Mouse (Mus musculus) monocyte, adult 5-6 weeks (primary cell): Measurements from ENCODE around the gene Ndufb4. TPM values are rescaled to one million over a fixed set of nuclear protein-coding genes. Genes with fewer than 3 reads are reported as not detected.
"Not testable (repeated sequence)": the region's sequence is repeated elsewhere in the genome, so short reads cannot be mapped to it uniquely, and the experiment has no call there.

Source experiments
- ATAC-seq: fragments of 153-309, 156-312 bp; replicated peaks from 2 replicates; pipeline ENCODE4 v1.8.0; 2017; ENCODE audit warnings: mild to moderate bottlenecking; ENCODE audit not compliant: low TSS enrichment, insufficient number of reproducible peaks, severe bottlenecking, poor library complexity, low FRiP score
- total RNA-seq: library from RNA; stranded (forward); fragments of 200-1000, 200-491, 200-594 nt; gene quantifications from 3 replicates; pipeline ENCODE4 v1.2.3, GENCODE M21; 2017

Gene Ndufb4
- 8.2 to 43.3 TPM (median 18.0 TPM) in 3 replicates for total RNA-seq

DNA sequence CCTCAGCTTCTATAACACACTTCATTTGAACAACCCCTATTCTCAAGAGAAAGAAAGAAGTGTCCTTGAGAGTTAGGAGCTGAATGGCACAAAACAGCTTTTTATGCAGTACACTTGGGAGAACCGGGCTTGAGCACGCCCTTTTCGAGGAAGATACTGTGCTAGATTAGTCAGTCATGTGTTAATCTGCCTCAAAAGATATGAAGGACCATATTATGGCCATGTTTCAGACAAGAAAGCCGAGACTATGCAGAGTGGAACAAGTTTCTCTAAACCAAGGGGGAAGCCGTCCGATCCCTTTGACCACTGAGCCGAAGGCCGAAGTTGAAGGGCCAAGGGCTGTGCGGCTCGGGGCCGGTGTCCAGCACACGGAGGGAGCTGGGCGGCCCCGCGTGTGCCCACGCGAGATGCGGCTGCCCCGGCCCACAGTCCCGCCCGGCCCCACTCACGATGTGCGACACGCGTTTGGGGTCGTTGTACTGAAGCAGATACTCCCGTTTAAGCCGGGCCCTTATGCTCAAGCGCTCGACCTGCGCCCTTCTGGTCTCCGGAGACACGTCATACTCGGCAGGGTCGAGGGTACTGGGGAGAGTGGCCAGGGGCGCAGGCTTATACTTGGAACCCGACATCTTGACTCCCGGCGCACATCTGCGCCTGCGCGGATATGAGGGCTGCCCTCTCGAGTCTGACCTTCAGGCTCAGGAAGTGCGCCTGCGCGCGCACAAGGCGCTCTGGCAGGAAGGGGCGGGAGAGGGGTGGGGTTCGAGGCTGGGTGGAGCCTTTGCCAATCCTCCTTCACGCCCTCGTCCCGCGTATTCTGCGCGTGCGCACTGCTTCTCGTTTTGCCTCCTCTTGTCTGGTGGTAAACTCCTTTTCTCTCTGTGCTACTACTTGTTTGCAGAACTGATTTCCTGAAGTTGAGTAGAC is at the start of gene Ndufb4:
Gene Ndufb4 (minus strand): TSS at position 723 of the 927 bp plus-strand sequence.
- ATAC-seq, result peak; percentile 98

DNA sequence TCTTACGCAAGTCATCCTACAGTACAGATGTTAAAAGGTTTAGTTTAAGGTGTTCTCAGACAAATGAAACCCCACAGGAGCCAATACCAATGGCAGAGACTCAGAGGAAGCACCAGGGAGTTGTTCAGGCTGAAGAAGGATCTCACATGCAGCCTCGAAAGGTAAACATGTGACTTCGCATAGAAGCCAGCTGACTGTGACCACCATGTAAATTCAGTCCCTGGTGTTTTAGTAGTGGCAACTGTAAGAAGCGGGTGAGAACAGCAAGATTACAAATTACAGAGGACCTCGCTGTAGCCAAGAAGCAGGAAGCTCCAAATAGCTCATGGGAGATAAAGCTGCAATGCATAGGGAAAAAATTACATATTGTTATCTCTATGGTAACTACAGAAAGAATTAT is 49.6 kb upstream of the Ndufb4 start:
- ATAC-seq, result no peak

DNA sequence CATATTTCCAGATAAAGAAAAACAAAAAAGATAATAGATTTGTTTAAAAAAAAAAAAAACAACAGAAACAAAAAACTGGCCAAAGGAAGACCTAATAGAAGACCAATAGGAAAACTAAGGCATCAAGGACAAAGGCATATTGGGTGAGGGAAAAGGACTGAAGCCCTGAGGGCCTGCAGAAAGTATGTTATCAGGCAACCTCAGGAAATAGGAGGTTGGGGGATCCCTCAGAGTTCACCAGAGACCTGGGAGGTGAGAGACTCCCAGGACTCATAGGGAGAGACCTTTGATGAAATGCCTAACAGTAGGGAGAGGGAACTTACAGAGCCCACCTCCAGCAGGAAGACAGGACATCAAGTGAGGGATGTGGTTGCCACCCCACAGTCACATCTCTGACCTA is 45.8 kb upstream of the Ndufb4 start:
- ATAC-seq, result not testable (repeated sequence)

DNA sequence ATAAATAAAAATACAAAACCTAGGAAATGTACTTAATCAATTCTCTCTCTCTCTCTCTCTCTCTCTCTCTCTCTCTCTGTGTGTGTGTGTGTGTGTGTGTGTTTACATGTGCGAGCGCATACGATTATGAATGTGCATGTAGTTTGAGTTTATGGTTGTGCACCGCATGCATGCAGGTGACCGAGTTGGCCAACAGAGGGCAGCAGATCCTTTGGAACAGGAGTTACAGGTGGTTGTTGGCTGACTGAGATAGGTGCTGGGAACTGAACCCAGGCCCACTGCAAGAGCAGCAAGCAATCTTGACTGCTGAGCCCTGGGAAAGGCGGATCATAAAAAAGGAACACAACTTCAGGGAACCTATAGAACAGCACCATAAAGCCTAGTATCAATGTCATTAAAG is 44.5 kb upstream of the Ndufb4 start:
- no peak for ATAC-seq

DNA sequence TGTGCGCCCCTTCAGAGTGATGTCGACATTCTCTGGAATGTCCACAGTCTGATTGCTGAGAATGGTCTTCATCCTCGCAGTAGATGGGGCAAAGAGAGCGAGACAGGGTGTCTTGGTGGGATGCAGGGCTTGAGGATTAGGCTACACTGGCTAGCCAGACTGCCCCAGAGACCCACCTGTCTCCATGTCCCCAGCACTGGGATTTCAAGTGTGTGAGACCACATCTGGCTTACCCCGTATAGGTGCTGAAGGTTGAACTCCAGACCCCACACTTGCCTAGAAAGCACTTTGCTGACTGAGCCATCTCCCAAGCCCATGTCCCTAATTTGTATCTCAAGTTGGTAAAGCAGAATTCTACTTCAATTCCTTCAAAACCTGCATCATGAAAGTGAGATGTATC is 43.0 kb upstream of the Ndufb4 start:
- ATAC-seq, result no peak

DNA sequence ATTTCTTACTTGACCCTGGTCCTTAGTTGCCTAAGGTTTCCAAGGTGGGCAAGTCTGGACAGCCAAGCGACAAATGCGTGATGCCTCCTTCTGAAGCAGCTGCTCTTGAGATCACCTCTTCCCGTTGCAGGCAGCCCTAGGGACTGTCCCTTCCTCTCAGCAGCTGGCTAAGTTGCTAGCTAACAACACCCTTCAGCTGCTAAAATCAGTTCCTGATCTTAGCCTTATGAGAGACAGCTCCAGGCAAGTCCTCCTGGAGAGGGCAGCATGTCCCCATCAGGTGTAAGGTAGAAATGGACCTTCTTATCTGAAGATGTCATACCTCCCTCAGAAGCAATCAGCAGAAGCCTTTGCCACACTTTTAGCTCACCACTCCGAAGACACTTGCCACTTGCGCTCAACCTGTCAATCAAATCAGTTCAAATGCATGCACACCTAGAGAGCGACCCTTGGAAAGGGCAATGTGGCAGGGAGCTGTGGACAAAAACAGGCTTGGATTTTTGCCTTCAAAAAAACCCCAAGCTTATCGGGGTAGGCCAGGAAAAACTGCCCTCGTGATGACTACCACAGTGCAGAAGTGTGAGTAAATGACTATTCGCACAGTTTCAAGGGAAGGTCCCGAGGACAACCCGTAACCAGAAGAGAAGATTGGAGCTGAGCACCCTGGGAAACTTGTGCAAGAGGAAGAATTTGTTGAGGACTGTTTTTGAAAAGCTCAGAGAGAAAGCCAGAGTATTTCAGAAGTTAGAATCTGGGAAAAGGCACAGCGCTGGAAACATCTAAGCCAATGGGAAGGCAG is 36.9 kb upstream of the Ndufb4 start:
- ATAC-seq, result no peak

DNA sequence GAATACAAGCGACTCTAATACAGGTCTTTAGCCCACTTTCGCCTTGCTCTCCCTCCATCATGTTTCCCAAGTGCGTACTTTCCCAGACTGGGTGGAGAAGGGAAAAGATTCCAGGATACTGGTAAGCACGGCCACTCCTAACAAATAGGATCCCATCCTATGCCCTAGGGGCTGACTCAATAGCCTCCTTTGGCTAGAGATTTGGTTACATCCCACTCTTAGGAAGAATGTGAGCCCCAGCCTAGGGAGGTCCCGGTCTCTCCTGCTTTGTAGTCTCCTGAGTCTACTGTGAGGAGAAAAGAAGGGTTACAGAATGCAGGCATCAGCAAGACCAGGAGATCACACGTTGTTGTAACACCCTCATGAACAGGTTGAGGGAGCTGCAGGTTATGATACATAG is 36.2 kb upstream of the Ndufb4 start:
- no peak for ATAC-seq

DNA sequence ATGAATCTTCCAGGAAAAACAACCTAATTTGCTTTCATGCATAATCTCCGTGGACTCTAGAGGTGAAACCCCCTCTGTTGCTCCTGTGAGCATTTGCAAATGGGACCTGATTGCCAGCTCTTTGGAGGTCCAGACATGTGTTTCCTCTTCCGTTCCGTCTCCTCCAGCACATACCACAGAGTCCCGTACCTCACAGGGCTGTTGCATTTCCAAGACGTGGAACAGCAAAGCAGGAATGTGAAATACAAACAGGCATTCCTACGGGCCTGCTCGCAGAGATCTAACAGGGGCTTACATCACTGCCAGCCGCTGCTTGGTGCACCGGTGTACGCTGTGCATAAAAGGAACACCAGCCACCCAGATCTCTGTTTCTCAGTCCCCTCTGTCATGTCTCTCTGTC is 35.7 kb upstream of the Ndufb4 start:
- no peak for ATAC-seq

DNA sequence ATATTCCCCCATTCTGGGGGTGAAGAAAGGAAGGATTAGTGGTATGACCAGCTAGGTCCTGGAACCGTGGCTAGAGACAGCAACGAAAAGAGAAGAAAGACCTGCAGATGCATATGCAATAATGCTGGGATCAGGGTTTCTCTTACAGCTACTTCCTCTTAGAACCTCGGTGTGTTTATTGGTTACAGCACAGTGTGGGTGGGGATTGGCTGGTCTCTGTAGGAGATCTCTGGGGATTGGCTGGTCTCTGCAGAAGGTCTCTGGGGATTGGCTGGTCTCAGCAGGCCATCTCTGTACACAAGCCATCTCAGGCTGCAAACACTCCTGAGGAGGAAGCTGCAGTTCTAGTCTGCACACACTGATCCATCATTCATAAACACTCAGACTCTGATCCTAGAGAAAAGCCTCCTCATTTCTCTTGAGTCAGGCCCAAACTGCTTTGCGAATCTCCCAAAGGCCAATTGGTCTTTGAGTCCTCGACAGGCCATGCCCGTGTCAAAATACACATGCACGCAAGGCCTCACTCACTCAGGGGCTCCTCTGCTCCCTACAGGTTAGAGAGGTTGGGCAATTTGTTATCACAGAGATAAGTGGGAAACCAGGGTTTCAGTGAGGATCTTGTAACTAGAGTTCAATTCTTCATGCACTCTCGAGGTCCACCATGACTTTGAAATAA is 35.1 kb upstream of the Ndufb4 start:
- ATAC-seq, result peak; percentile 90

DNA sequence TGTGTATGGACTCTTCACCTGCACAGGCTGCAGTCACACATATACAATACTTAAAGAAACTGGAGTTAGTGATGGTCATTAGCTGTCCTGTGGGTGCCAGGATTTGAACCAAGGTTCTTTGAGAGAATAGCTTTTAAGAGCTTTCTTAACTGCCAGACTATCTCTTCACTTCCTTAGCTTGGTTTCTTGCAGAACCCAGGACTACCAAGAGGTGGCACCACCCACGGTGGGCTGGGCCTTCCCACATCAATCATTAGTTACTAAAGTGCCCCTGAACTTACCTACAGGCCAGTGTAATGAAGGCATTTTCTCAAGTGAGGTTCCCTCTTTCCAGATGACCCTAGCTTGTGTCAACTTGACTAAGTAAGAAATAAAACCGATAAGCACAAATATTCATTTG is 33.9 kb upstream of the Ndufb4 start:
- ATAC-seq, result no peak

DNA sequence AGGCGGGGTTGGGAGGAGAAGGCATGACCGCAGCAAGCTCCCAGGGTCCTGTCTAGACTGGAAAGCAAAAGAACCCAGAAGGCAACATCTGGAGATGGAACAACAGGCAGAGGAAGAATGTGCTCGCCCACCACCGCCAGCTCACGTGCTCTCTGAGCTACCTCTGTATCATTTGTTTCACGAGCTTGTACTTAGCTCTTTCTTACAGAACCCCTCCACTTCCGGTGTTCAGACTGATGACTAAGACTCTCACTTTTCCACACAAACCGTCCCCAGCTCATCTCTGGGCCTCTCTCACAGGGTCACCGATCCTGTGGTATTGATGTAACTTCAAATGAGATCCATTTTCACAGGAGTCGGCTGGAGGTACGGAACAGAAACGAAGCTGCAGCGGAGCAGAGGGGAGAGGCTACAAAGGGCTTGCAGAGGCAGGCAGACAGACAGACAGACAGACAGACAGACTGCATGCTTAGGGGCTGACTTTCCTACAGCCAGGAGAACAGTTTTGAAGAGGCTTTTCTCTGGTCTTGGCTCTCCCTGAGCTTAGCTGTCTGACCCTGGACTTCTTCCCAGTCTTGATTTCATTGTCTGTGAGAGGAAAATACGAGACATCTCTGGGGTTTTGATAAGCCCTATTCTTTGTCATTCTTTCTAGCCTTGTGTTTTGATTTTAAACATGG is 33.2 kb upstream of the Ndufb4 start:
- ATAC-seq, result no peak

DNA sequence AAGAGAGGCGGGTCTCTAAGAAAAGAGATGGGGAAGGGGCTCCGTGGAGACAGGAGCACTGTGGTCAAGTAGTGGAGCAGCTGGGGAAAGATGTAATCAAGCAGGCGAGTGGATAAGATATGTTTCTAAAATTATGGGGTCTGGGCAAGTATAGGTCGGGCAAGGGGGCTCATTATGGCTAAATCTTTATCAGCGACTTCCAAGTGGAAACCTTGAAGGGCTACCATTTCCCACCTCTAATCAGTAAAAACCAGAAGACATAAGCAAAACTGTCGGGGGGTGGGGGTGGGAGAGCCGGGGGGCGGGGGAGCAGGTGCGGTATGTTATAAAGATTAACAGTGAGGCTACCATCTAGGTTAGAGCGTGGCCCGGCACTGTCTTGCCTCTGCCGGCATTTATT is 32.6 kb upstream of the Ndufb4 start:
- no peak for ATAC-seq

DNA sequence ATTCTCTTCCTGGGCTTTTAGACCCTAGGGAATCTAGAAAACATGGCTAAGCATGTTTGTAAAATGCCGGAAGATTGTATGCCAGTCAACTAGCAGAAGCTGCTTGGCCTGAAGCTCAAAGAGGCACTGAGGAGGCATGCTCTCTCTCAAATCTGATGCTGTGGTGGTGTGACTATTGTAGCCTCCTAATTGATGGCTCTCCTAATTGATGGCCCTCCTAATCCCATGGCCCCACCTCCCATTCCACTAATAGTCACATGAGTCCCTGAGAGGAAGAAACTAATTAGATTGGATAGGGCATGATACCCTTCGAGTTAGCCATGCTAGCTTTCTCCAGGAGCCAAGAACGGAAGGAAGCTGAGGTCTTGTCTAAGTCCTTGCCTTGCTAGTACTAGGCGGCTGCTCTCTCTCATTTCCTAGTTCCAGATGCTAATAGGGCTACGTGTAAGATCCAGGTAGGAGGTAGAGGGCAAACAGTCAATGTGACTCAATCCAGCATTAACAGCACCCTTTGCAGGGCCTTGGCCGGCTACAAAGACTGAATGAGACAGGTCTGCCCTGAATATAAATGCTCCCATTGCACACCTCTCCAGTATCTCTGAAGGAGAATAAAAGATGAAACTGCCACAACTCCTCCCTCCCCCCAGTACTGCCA is 31.8 kb upstream of the Ndufb4 start:
- no peak for ATAC-seq

DNA sequence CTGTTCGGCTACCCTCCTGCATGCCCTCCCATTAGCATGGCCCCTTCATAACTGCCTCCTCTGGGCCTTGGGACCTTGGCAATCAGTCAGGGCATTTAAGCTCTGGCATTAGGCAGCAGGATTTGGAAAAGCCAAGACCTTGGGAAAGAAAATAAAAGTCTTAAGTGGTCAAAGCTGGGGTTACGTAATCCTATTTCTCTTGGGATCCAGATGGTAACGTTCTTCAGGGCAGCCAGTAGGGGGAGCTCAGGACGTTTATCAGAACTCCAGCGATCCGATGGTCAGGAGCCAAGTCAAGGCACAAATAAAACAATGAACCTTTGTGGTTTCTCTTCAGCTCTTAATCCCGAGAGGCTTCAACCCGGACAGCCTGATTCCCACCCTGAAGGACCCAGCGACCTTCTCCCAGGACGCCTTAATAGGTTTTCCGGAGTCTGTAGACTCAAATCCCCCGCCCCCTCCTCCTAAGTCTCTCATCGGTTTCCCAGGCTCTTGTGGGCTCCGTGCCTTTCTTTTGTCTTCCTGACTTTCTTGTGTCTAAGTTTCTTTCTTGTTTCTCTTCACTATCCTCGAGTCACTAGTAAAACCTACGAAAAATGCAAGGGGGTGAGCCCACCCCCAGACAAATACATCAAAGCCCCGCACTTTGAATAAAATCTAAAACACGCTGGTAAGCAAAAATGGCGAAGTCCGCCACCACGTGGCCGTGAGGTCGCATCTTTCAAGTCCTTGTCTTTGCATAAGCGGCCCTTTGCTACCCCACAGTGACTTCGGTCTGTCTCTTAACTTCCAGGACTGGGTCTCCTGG is 30.6 kb upstream of the Ndufb4 start:
- ATAC-seq, result peak; percentile 52

DNA sequence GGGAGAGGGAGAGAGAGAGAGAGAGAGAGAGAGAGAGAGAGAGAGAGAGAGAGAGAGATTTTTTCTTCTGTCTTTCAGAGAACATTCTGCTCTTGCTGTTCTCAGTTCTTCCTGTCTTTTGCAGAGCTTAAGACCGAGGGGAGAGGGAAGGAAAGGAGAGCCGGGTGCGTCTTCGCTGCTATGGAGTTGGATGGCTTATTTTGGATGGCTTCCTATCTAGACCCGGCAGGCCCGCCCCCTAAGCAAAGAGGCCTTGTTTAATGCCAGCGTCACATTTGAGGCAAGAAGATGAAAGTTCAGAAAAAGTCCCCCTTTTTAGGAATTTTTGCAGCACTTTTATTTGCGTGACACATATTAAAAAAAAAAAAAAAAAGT is 30.0 kb upstream of the Ndufb4 start:
- no peak for ATAC-seq

DNA sequence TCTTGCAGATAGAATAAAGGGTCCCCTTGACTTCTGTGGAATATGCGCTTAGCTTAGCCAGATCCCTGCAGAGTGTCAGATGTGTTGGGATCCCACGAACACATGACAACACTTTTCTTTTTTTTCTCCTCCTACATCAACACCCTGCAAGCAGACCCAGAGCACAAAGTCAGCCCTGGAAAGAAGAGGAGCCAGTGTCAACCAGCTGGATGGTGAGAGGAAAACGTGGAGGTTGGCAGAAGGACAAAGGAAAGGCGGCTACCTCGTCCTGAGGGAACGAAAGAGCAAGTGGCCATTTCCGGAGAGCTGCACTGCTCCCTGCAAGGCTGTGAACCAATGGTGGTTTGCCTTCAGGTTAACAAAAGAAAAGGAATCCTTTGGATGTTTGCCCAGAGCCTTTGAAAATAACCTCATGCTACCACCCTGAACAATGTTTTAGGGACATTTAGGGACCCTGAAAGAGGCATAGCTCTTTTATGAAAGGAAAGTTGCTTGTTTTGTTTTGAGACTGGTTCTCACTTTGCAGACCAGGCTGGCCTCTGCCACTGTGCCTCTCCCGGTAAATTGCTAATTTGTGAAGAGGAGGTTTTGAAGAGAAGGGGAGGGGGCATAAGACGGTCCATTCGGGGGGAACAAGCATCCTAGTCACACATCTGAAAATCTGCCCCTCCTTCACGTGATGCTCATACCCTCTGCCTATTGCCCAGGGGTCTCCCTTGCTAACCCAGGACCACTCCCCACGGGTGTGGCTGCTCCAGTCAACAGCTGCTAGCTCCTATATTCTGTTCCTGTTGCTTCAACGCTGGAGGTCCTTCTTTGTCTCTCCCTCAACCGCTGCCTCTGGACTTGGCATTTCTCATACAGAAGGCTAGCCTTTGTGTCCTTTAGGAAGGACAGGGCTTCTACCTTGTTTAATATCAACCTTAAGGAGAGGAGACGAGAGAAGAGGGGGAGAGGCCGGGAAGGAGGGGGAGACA is 29.2 kb upstream of the Ndufb4 start:
- ATAC-seq, result no peak
